Mouse (Mus musculus) heart, postnatal 0 days (tissue): ENCODE results near the gene Bcl9.

Source experiments
- CTCF ChIP-seq: IDR thresholded peaks from 2 replicates; pipeline ENCODE4 v1.5.1; 2016; ENCODE audit warnings: antibody characterized with exemption, control low read depth, low read depth
- EP300 ChIP-seq: IDR thresholded peaks from 2 replicates; pipeline ENCODE4 v1.6.1; 2016; ENCODE audit warnings: antibody characterized with exemption, low read depth

- no peak for TF ChIP-seq CTCF
- no peak for TF ChIP-seq EP300
These were observed 41.5 kb upstream of the Bcl9 start for GRCm38 (mm10) chr3:97339193-97339576.
